Mouse (Mus musculus) retina, postnatal 1 day (tissue): ENCODE data around the gene Xrcc4.

Experiments
- DNase-seq: peaks from one replicate; pipeline ENCODE4 v3.0.0-alpha.2; 2012

The Xrcc4 gene

GRCm38 (mm10) chr13:89735111-89735510, 354.3 kb downstream of the Xrcc4 start:
- no peak for DNase-seq

GRCm38 (mm10) chr13:89726492-89726891, 362.9 kb downstream of the Xrcc4 start:
- DNase-seq, result no peak
